Comparison of ENCODE assay signal across 22 mouse cellular contexts in the genomic region with DNA sequence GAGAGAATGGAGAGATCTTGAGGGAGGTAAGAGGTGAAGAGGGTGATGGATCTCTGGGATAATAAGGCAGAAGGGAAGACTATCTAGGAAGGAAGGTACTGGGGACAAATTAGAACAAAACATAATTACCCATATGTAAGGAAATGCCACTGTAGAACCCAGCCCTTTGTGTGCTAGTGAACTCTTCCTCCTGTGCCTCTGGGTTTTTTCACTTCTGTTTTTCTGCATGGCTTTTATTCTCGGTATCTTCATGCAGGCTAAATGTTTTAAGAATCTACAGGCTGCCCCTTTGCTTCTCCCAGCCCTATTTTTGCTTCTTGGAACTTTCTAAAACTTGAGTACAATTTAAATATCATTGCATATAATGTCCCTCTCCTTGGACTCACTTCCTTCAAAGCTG. TPM values are rescaled to one million over a fixed set of nuclear protein-coding genes. Genes with fewer than 3 reads are reported as not detected.
DNase-seq lines count a peak whose midpoint lies in the region; ATAC-seq and TF ChIP-seq lines count a peak whose summit lies in the region.
"Had no signal": no experiment of that assay in that cellular context is flagged by ENCODE, and none has a peak within 500 bp of the region (broad histone marks: within the 10 kb centered on the region; RNA-seq: fewer than 3 reads in every experiment).

No protein-coding gene starts in this region.

- ATAC-seq in granulocyte monocyte progenitor cell, adult 5-6 weeks (replicated peaks; ENCODE audit: poor library complexity, severe bottlenecking): peak; percentile 46
- ATAC-seq: activated CD4-positive, CD25-positive, alpha-beta regulatory T cell, adult 4 months; CD4-positive, CD25-positive, alpha-beta regulatory T cell, adult 4 months; hindbrain, postnatal 0 days; inflammation-experienced regulatory T-cells, adult 6 months; intestine, embryonic 16.5 days had no signal

- H3K9ac ChIP-seq in CH12.LX (ENCODE audit: insufficient read depth, low read depth): no peak overlapping the region
- H3K9ac ChIP-seq: heart, embryonic 12.5 days; heart, embryonic 15.5 days; hindbrain, embryonic 14.5 days had no signal

- H3K36me3 ChIP-seq in CH12.LX (replicated peaks in 1 of 2; ENCODE audit: control insufficient read depth in 1 of 2, insufficient read depth in 1 of 2, low read length in 1 of 2): no peaks in the 10 kb centered on the region
- no peaks in the 10 kb centered on the region for H3K36me3 ChIP-seq in splenic B cell, adult 2 months (ENCODE audit: control insufficient read depth, insufficient read depth, low read length, poor library complexity, severe bottlenecking)
- H3K36me3 ChIP-seq: heart, embryonic 12.5 days; heart, embryonic 15.5 days had no signal

- TF ChIP-seq RAD21 in CH12.LX (IDR thresholded peaks at IDR 0.05; ENCODE audit: low read depth, low read length): no peak

- peak overlapping the region; percentile 29; the same call in 1 of the 2 replicates for H3K4me2 ChIP-seq in CH12.LX (ENCODE audit: insufficient read depth, low read depth, poor library complexity, severe bottlenecking)
- H3K4me2 ChIP-seq: heart, embryonic 12.5 days; heart, embryonic 15.5 days; hindbrain, embryonic 14.5 days had no signal

- H3K27ac ChIP-seq in gastrocnemius, adult 2 months: peak overlapping the region; percentile 44; the same call in 1 of the 2 replicates
- no peak overlapping the region for H3K27ac ChIP-seq in CH12.LX (ENCODE audit: insufficient read depth, low read depth)
- H3K27ac ChIP-seq: heart, embryonic 15.5 days; hindbrain, embryonic 14.5 days; hindbrain, postnatal 0 days had no signal

- H3K9me3 ChIP-seq in CH12.LX (replicated peaks; ENCODE audit: low read length): no peaks in the 10 kb centered on the region
- H3K9me3 ChIP-seq: heart, embryonic 12.5 days; heart, embryonic 15.5 days had no signal

- in situ Hi-C loops in CH12.LX (cut with MboI; ENCODE audit: low pct_ligation_motif_present, low pct_unique_long_range_greater_than_20kb, low sequenced_read_pairs): no loop called here

- H3K4me1 ChIP-seq in CH12.LX (ENCODE audit: control insufficient read depth in 1 of 2, insufficient read depth in 2 of 2): peaks cover 6 to 30% of the 10 kb centered on the region in 2 experiments

- H3K79me2 ChIP-seq in CH12.LX (replicated peaks; ENCODE audit: control insufficient read depth, extremely low read depth, insufficient read depth, poor library complexity, severe bottlenecking): no peaks in the 10 kb centered on the region

- no peaks in the 10 kb centered on the region for H3K27me3 ChIP-seq in CH12.LX (replicated peaks)
- H3K27me3 ChIP-seq in splenic B cell, adult 2 months (ENCODE audit: control insufficient read depth, insufficient read depth, low read length, poor library complexity, severe bottlenecking): no peaks in the 10 kb centered on the region
- H3K27me3 ChIP-seq: heart, embryonic 12.5 days; heart, embryonic 15.5 days had no signal

- no peak for TF ChIP-seq POLR2A in CH12.LX (IDR thresholded peaks at IDR 0.05; ENCODE audit: low read depth, low read length)

- no peak overlapping the region for H3K4me3 ChIP-seq in gastrocnemius, adult 2 months
- H3K4me3 ChIP-seq in CH12.LX (replicated peaks in 1 of 3; ENCODE audit: low read depth in 2 of 3, low read length in 2 of 3, poor library complexity in 1 of 3): no peak overlapping the region
- H3K4me3 ChIP-seq: heart, embryonic 12.5 days; heart, embryonic 15.5 days had no signal

- TF ChIP-seq CTCF in gastrocnemius, adult 2 months (IDR thresholded peaks at IDR 0.05): no peak
- TF ChIP-seq CTCF in CH12.LX (conservative IDR thresholded peaks at IDR 0.05 in 1 of 2, IDR thresholded peaks at IDR 0.05 in 1 of 2; ENCODE audit: low read depth in 2 of 2, low read length in 2 of 2): no peak

- TF ChIP-seq EP300 in CH12.LX (IDR thresholded peaks at IDR 0.05; ENCODE audit: low read length): peak; percentile 79

- dilution Hi-C loops in CH12.LX (cut with MboI; ENCODE audit: extremely low pct_ligation_motif_present, extremely low pct_unique_long_range_greater_than_20kb, low sequenced_read_pairs): no loop called here

- DNase-seq in gastrocnemius, adult 2 months: no peak
- DNase-seq in gastrocnemius, postnatal 36 days: no peak
- DNase-seq in CH12.LX (ENCODE audit: extremely low read depth) (peak; percentile 24), adipocyte (ENCODE audit: low spot score) (no peak)
- peak; percentile 16 for DNase-seq in splenic B cell, adult 2 months (ENCODE audit: low read depth, low spot score)
- no peak for DNase-seq in adrenal gland, adult 8-10 months
- DNase-seq: adrenal gland, postnatal 25 days; cerebellum, adult 18-20 months; cerebellum, adult 9-10 months; cerebellum, postnatal 14 days; gastrocnemius, postnatal 25 days; heart, postnatal 4 days; kidney, adult 18-20 months had no signal

- intact Hi-C loops in gastrocnemius, adult 2 months (cut with DNase I): loop anchor here (5.0 kb wide), 1 partner anchor 52 kb away; no protein-coding TSS in a partner anchor
- intact Hi-C loops in gastrocnemius, postnatal 36 days (cut with DNase I): no loop called here

TF ChIP-seq in CH12.LX, 34 proteins besides CTCF, POLR2A, EP300 and RAD21:
- TF ChIP-seq SIN3A (IDR thresholded peaks at IDR 0.05; ENCODE audit: low read length): 0 out of 2 replicates have a peak, but pooled peaks have one; percentile 26
- TF ChIP-seq CHD1 (IDR thresholded peaks at IDR 0.05; ENCODE audit: low read depth, low read length): no peak
- 0 out of 2 replicates have a peak, but pooled peaks have one; percentile 19 for TF ChIP-seq MAX (IDR thresholded peaks at IDR 0.05; ENCODE audit: low read length)
- no peak for TF ChIP-seq USF1 (IDR thresholded peaks at IDR 0.05; ENCODE audit: low read depth, low read length)
- no peak for TF ChIP-seq MAFK (IDR thresholded peaks at IDR 0.05; ENCODE audit: insufficient replicate concordance, low read length)
- TF ChIP-seq ELF1 (IDR thresholded peaks at IDR 0.05; ENCODE audit: low read depth, low read length): peak; percentile 43; the same call in 1 of the 2 replicates
- TF ChIP-seq PAX5 (IDR thresholded peaks at IDR 0.05; ENCODE audit: low read length): no peak
- TF ChIP-seq ZMIZ1 (IDR thresholded peaks at IDR 0.05; ENCODE audit: low read depth, low read length): no peak
- TF ChIP-seq IRF4 (IDR thresholded peaks at IDR 0.05; ENCODE audit: low read depth, low read length): peak; percentile 82
TF ChIP-seq in CH12.LX: peak in this region for 4.

RNA-seq across cellular contexts. Expression of a gene that starts 48.8 kb away (rescaled TPM):
- 10 to 100 TPM; 20.9 to 27.0 TPM for total RNA-seq in gastrocnemius, adult 2 months (2021)
- 10 to 100 TPM; 17.1 to 21.1 TPM for total RNA-seq in gastrocnemius, postnatal 36 days (2021)
- total RNA-seq in CH12.LX (2012; rRNA removed): 5.7 and 6.2 TPM in 2 replicates
- total RNA-seq in CH12.LX (2014; rRNA removed): 3.7 TPM in 2 replicates
- polyA plus RNA-seq in CH12.LX (2012; ENCODE audit: insufficient read length, low read depth): 7.6 and 8.2 TPM in 2 replicates
- 7.7 and 23.2 TPM in 2 replicates for total RNA-seq in granulocyte monocyte progenitor cell, adult 5-6 weeks (2014; fragmentation: Nextera tagmentation)
- 8.1 and 8.3 TPM in 2 replicates for total RNA-seq in granulocyte monocyte progenitor cell, adult 5-6 weeks (2017)
- 100 to 1,000 TPM in 3 of 4 experiments, 10 to 100 TPM in 1; 71.6 to 273 (median 178) TPM for total RNA-seq in adrenal gland, adult 8-10 months (2022)

Comparison
In these comparisons a context has a peak if more than half of its experiments do, and no peak if none do; other contexts are left out.
1. DNase-seq: peak in CH12.LX (single experiment) and splenic B cell, adult 2 months (single experiment); none in gastrocnemius, adult 2 months (single experiment), gastrocnemius, postnatal 36 days (0 of 2), adrenal gland, adult 8-10 months (single experiment) and adipocyte (single experiment).